Mouse (Mus musculus): ENCODE measurements around the gene Sec63.

DNA sequence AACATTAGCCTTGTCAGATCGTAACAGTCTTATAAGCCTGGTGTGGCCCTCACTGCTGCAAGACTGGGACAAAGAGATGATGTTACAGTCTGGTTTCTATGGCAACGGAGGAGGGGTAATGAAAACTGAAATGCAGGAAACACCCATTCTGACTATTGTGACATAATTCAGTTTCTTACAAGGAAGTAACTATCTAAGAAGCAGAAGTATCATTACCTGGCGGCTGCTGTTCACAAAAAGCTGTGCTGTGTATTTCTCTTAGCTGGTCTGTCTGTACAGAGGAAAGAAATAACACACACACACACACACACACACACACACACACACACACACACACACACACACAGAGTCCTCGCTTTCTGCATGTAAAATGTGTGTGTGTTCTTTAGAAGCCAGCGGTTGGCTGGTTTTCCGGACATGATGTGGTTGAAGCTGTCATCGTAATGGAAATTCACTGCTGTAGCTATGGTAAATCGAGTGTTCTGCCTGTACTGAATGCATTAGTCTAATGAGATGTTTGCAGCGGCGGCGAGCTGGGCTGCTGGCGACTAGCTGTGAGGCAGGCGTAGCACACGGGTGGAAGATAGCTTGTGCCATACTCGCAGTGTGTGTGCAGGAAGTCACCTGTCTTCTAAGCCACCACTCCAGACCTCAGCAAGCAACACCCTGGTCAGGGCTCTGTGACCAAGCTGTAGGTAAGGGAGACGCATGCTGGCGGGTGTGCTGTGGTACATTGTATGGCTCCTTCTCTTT, 99.0 kb downstream of the Sec63 start, which contains the start of gene Scml4:
- TF ChIP-seq POLR2A (IDR thresholded peaks at IDR 0.05; ENCODE audit: low read depth, low read length) (peak; percentile 29; the same call in 1 of the 2 replicates), CTCF (IDR thresholded peaks at IDR 0.05; ENCODE audit: extremely low read depth, insufficient read length, insufficient replicate concordance, low read depth, low read length) (no peak)
